Mouse (Mus musculus) cerebellum, adult (tissue): Measurements from ENCODE around the gene Fam243.

Source experiments
- ATAC-seq: cut with Nextera tagmentation; 2 replicates; pipeline ENCODE4 v1.9.2; 2017; ENCODE audit warnings: mild to moderate bottlenecking, moderate library complexity, mixed read lengths; ENCODE audit not compliant: insufficient number of reproducible peaks, low FRiP score, low TSS enrichment

Gene Fam243

GRCm38 (mm10) chr16:92324309-92325061, 3.2 kb upstream of the Fam243 start:
- ATAC-seq, result no peak

- ATAC-seq, result no peak
Observed at GRCm38 (mm10) chr16:92320361-92320760, 880 bp downstream of the Fam243 start.

GRCm38 (mm10) chr16:92319353-92320109, 1.7 kb downstream of the Fam243 start:
- no peak for ATAC-seq

DNA sequence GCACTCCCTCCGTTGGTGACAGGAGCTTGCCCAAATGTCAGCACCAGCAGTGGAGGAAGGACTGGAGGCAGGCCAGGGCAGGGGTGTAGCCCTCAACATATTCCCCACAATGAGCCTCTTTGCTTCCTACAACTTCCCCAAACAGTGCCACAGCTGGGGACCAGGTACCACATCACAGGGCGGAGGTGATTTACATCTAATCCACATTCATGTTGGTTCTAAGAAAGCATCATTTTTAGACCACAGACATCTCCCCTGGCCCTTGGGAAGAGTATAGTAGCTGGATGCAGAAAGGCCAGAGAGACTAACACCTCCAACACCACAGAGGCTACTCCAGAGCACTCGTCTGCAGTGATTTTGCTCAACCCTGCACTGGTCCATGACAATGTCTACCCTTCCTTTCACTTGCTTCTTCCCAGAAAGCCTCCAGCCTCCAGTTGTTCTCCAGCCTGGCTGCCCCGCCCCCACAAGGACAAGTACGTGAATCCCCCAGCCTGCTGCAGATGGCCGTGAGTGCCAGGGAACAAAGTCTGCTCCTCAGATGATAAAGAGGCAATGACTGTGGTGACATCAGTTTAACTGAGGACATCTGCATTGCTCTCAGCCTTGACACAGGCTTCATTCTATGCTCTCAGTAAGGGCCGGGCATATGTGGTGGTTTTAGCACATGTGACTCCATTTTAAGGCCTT, 5.0 kb downstream of the Fam243 start:
- ATAC-seq, result no peak

- peak; percentile 42 for ATAC-seq
Observed at GRCm38 (mm10) chr16:92313953-92314741, 7.1 kb downstream of the Fam243 start.

DNA sequence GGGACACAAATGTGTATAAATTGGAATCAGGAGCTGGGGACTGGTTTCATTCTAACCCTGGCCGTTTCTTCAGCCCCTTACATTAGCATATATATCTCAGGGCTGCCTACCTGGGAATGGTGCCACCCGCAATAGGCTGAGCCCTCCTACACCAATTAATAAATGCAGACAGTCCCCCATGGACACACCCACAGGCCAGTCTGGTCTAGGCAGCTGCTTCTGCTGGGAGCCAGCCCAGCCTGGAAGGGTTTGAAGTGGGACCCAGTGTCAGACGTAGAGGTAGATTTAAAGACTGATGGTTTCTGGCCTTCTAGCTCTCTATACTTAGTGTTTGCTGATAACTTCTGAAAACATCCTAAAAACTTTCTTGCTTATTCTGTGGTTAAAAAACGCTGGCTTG, 12.1 kb downstream of the Fam243 start:
- no peak for ATAC-seq

DNA sequence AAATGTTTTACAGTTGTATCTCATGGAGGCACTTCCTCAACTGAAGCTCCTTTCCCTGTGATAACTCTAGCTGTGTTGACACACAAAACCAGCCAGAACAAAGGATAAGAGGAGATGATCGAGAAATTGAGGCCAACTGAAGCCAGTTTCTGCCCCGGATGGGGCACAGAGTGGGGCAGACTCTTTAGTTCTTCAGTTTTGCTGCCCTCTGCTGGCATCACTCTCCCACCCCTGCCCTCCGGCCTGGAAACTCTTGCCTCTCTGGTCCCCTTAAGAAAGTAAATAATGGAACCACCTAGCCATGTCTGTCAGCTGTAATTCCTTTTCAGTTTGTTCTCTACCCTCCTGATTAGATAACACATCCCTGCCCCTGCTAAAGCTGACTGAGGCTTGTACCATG, 13.3 kb downstream of the Fam243 start:
- no peak for ATAC-seq

GRCm38 (mm10) chr16:92305519-92305918, 15.7 kb downstream of the Fam243 start:
- no peak for ATAC-seq

DNA sequence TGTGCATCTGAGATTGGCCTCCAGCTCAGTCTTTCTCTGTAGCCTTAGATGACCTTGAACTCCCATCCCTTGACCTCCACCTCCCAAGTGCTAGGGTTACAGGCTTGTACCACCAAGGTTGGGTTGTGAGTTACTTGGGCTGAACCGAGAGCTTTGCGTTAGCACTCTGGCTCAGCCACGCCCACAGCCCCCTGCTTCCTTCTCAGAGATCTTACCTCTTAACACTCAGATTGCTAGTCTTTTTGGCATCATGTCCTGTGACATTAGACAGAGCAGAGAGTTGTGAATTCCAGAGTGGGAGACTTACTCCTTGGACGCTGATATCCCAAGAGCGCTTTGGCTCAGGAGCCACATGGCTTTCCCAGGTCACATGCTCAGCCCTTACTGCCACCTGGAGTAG, 18.7 kb downstream of the Fam243 start:
- no peak for ATAC-seq

GRCm38 (mm10) chr16:92301989-92302388, 19.3 kb downstream of the Fam243 start:
- no peak for ATAC-seq

- ATAC-seq, result peak; percentile 59; the same call in 1 of the 2 replicates
Observed at GRCm38 (mm10) chr16:92301412-92301806, 19.8 kb downstream of the Fam243 start.

DNA sequence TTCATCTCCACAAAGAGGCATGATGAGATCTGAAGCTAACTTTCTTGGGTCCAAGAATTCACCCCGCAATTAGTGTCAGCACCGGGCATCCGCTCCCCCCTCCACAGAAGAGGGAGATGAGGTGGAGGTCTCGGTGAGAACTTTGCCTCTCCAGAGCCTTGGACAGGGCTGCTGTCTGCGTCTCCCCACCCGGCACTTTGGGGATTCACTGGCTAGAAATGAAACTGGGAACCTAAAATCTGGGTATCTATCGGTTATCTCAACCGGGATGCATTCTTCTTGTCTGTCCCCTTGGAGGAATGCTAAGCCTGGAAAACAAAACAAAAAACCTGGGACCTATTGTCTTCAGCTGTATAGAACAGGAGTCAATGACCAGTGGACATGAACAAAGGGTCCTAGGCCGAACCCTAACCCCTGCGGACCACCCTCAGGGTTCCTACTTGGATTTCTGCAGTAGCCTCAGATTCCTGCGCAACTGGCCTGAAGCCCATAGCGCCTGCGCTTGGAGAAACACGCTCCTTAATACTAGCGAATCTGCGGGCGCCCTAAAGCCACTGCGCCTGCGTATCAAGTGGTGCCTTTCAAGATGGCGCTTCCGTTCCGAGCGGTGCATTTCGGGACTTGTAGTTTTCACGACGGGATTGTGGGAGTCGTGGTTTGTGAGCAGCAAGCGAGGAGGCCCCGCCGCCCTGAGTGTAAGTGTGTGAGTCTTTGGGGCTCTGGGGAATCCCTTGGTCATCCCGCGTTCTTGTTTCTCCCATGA, 20.4 kb downstream of the Fam243 start, which contains the start of gene Smim11:
Smim11 (plus strand) TSS at position 638 of the 763 bp plus-strand sequence.
- ATAC-seq, result peak; percentile 92

DNA sequence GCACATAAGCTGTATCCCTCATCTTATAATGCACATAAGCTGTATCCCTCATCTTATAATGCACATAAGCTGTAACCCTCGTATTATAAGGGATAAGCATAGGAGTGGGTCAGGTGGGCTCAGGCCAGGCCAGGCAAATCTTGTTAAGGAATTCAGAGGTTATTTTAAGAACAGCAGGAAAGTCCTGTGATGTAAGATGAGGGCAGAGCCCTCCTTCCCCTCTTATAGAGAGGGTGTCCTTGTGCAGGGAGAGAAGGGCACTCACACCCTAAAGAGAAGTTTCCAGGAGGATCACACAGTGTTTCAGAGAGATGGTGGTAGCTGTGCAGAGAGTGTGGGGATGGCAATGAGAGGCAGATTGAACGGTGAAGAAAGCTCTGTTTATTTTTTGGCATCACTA, 25.9 kb downstream of the Fam243 start:
- no peak for ATAC-seq

DNA sequence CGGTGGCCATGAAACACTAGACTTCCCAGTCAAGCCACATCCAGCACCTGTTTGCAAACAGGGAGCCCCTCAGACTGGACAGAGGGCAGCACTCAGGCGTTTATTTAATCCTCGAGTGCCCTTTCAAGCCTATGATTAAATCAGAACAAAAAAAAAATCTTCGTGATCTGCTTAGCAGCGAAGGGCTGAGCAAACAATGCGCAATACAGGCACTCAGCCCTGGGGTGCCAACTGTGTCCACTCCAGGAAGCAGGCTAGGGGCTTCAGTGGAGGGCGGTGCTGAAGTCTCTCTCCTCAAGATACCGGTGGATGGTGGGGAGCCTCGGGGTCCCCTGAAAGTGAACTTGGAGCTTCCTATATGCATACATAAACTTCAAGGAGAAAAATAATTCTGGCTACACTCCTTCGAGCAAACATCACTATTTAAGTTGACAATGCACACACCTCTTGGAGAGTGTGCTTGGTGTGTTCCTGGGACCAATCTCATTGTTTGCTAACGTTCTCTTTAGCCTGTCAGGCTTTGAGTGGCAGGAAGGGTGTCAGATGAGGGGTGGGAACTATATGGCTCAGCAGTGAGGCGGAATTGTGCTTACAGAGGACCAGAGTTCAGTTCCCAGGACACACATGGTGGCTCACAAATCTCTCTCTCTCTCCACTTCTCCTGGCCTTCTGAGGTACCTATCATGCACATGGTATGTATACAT, 26.8 kb downstream of the Fam243 start:
- no peak for ATAC-seq

- ATAC-seq, result no peak
Observed at GRCm38 (mm10) chr16:92292101-92292500, 29.1 kb downstream of the Fam243 start, which contains the start of gene Kcne2. Kcne2 (plus strand) TSS chr16:92292389.

GRCm38 (mm10) chr16:92290045-92290444, 31.2 kb downstream of the Fam243 start:
- ATAC-seq, result no peak

GRCm38 (mm10) chr16:92288778-92289177, 32.5 kb downstream of the Fam243 start:
- ATAC-seq, result no peak

- ATAC-seq, result peak; percentile 63; the same call in 1 of the 2 replicates
Observed at GRCm38 (mm10) chr16:92286609-92287008, 34.6 kb downstream of the Fam243 start.

DNA sequence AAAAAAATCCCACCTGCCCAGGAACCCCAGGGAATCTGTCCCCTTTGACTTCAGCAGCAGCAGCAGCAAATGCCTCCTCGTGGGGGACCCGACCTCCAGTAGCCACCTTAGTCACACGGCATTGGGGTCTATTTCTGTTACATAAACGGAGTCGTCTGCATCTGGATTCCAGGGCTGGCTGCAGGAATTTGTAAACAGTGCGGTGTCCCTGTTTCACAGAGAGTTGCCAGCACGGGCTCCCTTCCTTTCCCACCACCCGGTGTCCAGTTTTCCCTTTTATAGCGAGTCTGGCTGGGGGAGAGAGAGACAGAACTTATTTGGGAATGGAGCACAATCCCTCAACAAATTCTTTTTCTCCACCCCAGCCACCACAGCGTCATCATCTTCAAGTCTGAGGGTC, 36.2 kb downstream of the Fam243 start:
- no peak for ATAC-seq
